Mouse (Mus musculus) CH12.LX (cell line): ENCODE data around the gene Psmd5.

Experiments
- CHD1 ChIP-seq: IDR thresholded peaks from 2 replicates; pipeline ENCODE4 v1.6.1; 2012; ENCODE audit warnings: low read depth, low read length, improper control_type of control experiment, inconsistent platforms
- CTCF ChIP-seq, 2 experiments: IDR thresholded peaks in 1 of 2; conservative IDR thresholded peaks in 1 of 2; 2 replicates each; pipeline ENCODE4 v1.5.1; 2011 to 2012; ENCODE audit warnings: low read depth in 2 of 2, low read length in 2 of 2, improper control_type of control experiment in 1 of 2, inconsistent platforms in 1 of 2, mild to moderate bottlenecking in 1 of 2, moderate library complexity in 1 of 2
- MXI1 ChIP-seq: IDR thresholded peaks from 2 replicates; pipeline ENCODE4 v1.6.1; 2011; ENCODE audit warnings: mild to moderate bottlenecking, low read depth, low read length, improper control_type of control experiment
- NELFE ChIP-seq: IDR thresholded peaks from 2 replicates; pipeline ENCODE4 v1.6.1; 2011; ENCODE audit warnings: low read depth, low read length, improper control_type of control experiment
- POLR2A ChIP-seq: IDR thresholded peaks from 2 replicates; pipeline ENCODE4 v1.6.1; 2011; ENCODE audit warnings: low read depth, mild to moderate bottlenecking, improper control_type of control experiment, low read length

- TF ChIP-seq POLR2A (no peak), MXI1 (no peak), CHD1 (no peak), NELFE (no peak), CTCF (conservative IDR thresholded peaks at IDR 0.05 in 1 of 2, IDR thresholded peaks at IDR 0.05 in 1 of 2; ENCODE audit: low read depth in 2 of 2, low read length in 2 of 2) (no peak)
Observed at GRCm38 (mm10) chr2:34880054-34880453, 5.3 kb upstream of the Psmd5 start.
